Mouse (Mus musculus) brain, embryonic 14.5 days (tissue): ENCODE measurements around the gene Erbb3.
A peak's percentile ranks its signal among the peaks of the same experiment; 100 is the strongest.

Source experiments
- CTCF ChIP-seq: fragments of 200-500 bp; IDR thresholded peaks from 2 replicates; pipeline ENCODE4 v1.5.1; 2012; ENCODE audit warnings: inconsistent platforms, mild to moderate bottlenecking, moderate library complexity, borderline replicate concordance; ENCODE audit not compliant: insufficient read depth, insufficient read length; ENCODE audit errors: extremely low read depth
- POLR2A ChIP-seq: fragments of 200-500 bp; IDR thresholded peaks from 2 replicates; pipeline ENCODE4 v1.6.1; 2012; ENCODE audit warnings: mild to moderate bottlenecking, inconsistent platforms, borderline replicate concordance; ENCODE audit not compliant: poor library complexity, insufficient read depth, insufficient read length, severe bottlenecking; ENCODE audit errors: extremely low read depth

DNA sequence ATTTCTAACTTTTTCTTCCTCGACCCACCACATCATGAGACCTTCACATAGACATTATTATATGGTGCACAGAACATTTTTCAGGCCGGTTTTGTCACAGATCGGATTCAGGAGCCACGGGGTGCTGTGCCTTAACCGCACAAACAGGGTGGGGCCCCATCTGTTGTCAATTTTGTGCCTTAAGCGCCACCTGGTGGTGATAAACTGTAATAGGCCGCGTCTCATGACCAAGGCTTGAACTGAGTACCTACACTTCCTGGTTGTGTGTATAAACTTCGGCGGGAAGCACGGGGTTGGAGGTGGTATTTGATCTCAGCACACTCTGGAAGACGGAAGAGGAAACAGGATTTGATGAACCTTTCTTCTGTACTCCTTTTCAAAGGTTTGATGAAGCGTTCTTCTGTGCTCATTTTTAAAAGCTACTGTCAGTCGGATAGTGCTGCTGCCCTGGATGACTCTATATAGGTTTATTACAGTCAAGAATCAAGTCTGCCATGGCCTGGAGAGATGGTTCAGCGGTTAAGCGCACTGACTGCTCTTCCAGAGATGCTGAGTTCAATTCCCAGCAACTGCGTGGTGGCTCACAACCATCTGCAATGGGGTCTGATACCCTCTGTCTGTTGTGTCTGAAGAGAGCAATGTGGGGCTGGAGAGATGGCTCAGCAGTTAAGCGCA, 53.0 kb downstream of the Erbb3 start:
- TF ChIP-seq CTCF = peak; percentile 89
- no peak for TF ChIP-seq POLR2A
